Mouse (Mus musculus): ENCODE results near the gene Rnf186. TPM values are rescaled to one million over a fixed set of nuclear protein-coding genes. Genes with fewer than 3 reads are reported as not detected.
A peak's percentile ranks its signal among the peaks of the same experiment; 100 is the strongest.

Gene Rnf186
- total RNA-seq (2021): not detected
- long read RNA-seq, experiment 1: 0 reads
- long read RNA-seq, experiment 2: 0 reads

GRCm38 (mm10) chr4:138966866-138967265, at the start of gene Rnf186:
Gene Rnf186 (plus strand): TSS chr4:138967112.
- no peak for DNase-seq

GRCm38 (mm10) chr4:138917282-138917681, 49.6 kb upstream of the Rnf186 start:
- no peak for DNase-seq

- DNase-seq: no peak
Observed at GRCm38 (mm10) chr4:138921254-138922130, 45.4 kb upstream of the Rnf186 start.

GRCm38 (mm10) chr4:138922131-138922459, 44.8 kb upstream of the Rnf186 start:
- peak; percentile 95 to 96 for DNase-seq

GRCm38 (mm10) chr4:138925561-138925960, 41.4 kb upstream of the Rnf186 start:
- no peak for DNase-seq

GRCm38 (mm10) chr4:138933862-138934261, 33.0 kb upstream of the Rnf186 start:
- DNase-seq: no peak

GRCm38 (mm10) chr4:138934456-138935145, 32.3 kb upstream of the Rnf186 start:
- DNase-seq: no peak

- no peak for DNase-seq
Observed at GRCm38 (mm10) chr4:138938495-138939269, 28.2 kb upstream of the Rnf186 start.

GRCm38 (mm10) chr4:138939481-138939880, 27.4 kb upstream of the Rnf186 start:
- DNase-seq: no peak

GRCm38 (mm10) chr4:138941401-138941800, 25.5 kb upstream of the Rnf186 start:
- no peak for DNase-seq

- no peak for DNase-seq
Observed at GRCm38 (mm10) chr4:138941966-138942365, 24.9 kb upstream of the Rnf186 start.

GRCm38 (mm10) chr4:138943730-138944129, 23.2 kb upstream of the Rnf186 start:
- DNase-seq: peak; percentile 80 to 84

- DNase-seq: no peak
Observed at GRCm38 (mm10) chr4:138948257-138948656, 18.7 kb upstream of the Rnf186 start.

- DNase-seq: no peak
Observed at GRCm38 (mm10) chr4:138958612-138959011, 8.3 kb upstream of the Rnf186 start.

GRCm38 (mm10) chr4:138959120-138959519, 7.8 kb upstream of the Rnf186 start:
- no peak for DNase-seq

GRCm38 (mm10) chr4:138959926-138960325, 7.0 kb upstream of the Rnf186 start:
- no peak for DNase-seq

GRCm38 (mm10) chr4:138962719-138963118, 4.2 kb upstream of the Rnf186 start:
- DNase-seq: no peak

GRCm38 (mm10) chr4:138965871-138966270, 1.0 kb upstream of the Rnf186 start:
- DNase-seq: no peak

- DNase-seq: no peak
Observed at GRCm38 (mm10) chr4:138967485-138967884, 573 bp downstream of the Rnf186 start.

- peak in 1 of 2 experiments; percentile 37 for DNase-seq
Observed at GRCm38 (mm10) chr4:138968772-138969556, 2.1 kb downstream of the Rnf186 start.

- no peak for DNase-seq
Observed at GRCm38 (mm10) chr4:138969736-138970135, 2.8 kb downstream of the Rnf186 start.

GRCm38 (mm10) chr4:138971371-138971770, 4.5 kb downstream of the Rnf186 start:
- no peak for DNase-seq
